Mouse (Mus musculus): Measurements from ENCODE around the gene Siah1a. TPM values are rescaled to one million over a fixed set of nuclear protein-coding genes. Genes with fewer than 3 reads are reported as not detected.

The Siah1a gene
- polyA plus RNA-seq, 1 experiment = 12.1 TPM

DNA sequence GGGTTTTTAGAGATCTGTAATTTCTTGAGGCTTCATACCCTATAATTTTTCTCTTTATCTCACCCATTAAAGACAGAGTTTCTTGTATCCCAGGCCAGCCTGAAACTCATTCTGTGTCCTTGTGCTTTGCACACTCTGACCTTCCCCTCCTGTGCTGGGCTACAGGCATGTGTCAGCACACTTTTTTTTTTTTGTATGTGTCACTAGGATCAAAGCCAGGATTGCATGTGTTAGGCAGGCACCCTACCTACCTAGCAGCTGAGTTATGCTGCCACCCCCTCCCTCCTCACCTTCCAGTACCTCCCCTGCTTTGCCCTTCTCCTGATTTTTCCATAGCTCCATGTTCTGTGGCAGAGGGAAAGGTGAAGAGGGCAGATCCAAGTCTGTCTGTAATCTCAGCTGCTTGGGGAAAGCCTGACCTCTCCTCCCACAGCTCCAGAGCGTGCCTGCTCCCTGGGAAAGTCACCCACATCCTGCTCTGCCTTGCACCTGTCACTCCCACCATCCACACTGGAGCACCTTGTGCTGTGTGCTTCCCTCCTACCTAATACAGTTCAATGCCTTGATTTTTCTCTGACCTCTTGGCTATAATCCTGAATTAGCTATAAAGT lies 46.8 kb downstream of the Siah1a start:
- Histone ChIP-seq H3K4me3 (ENCODE audit: insufficient read depth, low read depth, low read length) (no peak overlapping the region), H3K27ac (replicated peaks; ENCODE audit: low read depth, low read length) (no peak overlapping the region), H3K4me1 (ENCODE audit: control insufficient read depth, insufficient read depth, insufficient read length, low read length) (no peaks in the 10 kb centered on the region)

- Histone ChIP-seq H3K4me1 (ENCODE audit: control insufficient read depth, insufficient read depth, insufficient read length, low read length) (no peaks in the 10 kb centered on the region), H3K4me3 (ENCODE audit: insufficient read depth, low read depth, low read length) (no peak overlapping the region), H3K27ac (replicated peaks; ENCODE audit: low read depth, low read length) (no peak overlapping the region)
These were observed 50.0 kb downstream of the Siah1a start for GRCm38 (mm10) chr8:86695703-86696102.

DNA sequence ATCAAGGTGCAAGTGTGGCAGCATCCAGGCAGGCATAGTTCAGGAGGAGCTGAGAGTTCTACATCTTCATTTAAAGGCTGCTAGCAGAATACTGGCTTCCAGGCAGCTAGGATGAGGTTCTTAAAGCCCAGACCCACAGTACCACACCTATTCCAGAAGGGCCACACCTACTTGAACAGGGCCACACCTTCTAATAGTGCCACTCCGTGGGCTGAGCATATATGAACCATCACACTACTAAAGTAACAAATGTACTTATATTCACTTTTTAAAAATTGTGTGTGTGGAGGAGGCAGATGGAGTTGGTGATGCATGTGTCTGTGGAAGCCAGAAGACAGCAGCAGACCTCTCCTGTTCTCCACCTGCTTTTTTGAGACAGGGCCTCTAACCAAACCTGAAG lies 51.7 kb downstream of the Siah1a start:
- H3K4me3 ChIP-seq (ENCODE audit: insufficient read depth, low read depth, low read length) = no peak overlapping the region
- H3K4me1 ChIP-seq (ENCODE audit: control insufficient read depth, insufficient read depth, insufficient read length, low read length) = no peaks in the 10 kb centered on the region
- H3K27ac ChIP-seq (replicated peaks; ENCODE audit: low read depth, low read length) = no peak overlapping the region

DNA sequence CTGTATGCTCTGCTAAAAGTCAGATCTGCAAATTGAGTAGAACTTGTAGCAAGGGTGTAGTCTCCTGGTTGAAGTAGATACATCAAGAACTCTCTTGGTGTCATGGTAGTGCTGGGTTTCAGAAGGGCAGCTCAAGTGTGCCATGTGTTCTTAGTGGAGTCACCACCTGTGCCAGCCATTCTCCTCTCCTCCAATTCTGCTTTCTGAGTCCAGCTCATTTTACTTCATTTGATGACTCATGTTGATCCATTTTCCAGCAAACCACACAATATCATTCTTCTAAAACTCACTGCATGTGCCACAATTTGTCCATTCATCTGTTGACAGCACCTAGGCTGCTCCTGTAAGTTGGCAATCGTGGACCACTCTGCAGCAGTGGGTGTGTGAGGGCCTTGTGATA lies 53.6 kb downstream of the Siah1a start:
- H3K4me1 ChIP-seq (ENCODE audit: control insufficient read depth, insufficient read depth, insufficient read length, low read length) = no peaks in the 10 kb centered on the region
- H3K27ac ChIP-seq (replicated peaks; ENCODE audit: low read depth, low read length) = no peak overlapping the region
- no peak overlapping the region for H3K4me3 ChIP-seq (ENCODE audit: insufficient read depth, low read depth, low read length)

DNA sequence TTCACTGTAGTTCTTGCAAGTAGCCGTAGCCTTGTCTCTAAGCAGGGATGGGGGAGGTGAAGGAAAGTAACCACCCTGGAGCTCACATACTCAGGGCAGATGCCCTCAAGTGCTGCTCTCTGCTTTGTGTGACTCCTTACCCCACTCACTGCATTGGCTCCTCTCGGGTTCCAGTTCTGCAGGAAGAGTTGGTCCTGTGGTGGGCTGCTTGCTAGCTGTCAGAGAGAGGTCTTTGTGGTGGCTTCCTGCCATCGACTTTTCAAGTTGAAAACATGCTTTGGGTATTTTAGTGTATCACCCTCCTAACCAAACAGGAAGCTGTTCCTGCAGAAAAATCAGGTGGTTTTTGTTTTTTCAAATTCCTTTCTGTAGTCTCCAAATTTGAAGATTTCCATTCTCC lies 59.1 kb downstream of the Siah1a start:
- Histone ChIP-seq H3K4me1 (ENCODE audit: control insufficient read depth, insufficient read depth, insufficient read length, low read length) (no peaks in the 10 kb centered on the region), H3K27ac (replicated peaks; ENCODE audit: low read depth, low read length) (no peak overlapping the region), H3K4me3 (ENCODE audit: insufficient read depth, low read depth, low read length) (no peak overlapping the region)

Other genes starting within 250 kb of the Siah1a start
- gene Abcc12, start 165.2 kb downstream of the Siah1a start, polyA plus RNA-seq (2012; ENCODE audit: insufficient read depth, insufficient read length, missing spikeins) = not detected in 2 replicates
- gene Lonp2, start 121.9 kb downstream of the Siah1a start, polyA plus RNA-seq (2012; ENCODE audit: insufficient read depth, insufficient read length, missing spikeins) = 121 and 145 TPM in 2 replicates
- 1.7 and 2.3 TPM in 2 replicates for gene Gm10638, start 235 bp downstream of the Siah1a start, polyA plus RNA-seq (2012; ENCODE audit: insufficient read depth, insufficient read length, missing spikeins)
- 6.3 and 7.4 TPM in 2 replicates for gene N4bp1, start 139.3 kb upstream of the Siah1a start, polyA plus RNA-seq (2012; ENCODE audit: insufficient read depth, insufficient read length, missing spikeins)